Mouse (Mus musculus): Measurements from ENCODE around the gene Tnrc6b. TPM values are rescaled to one million over a fixed set of nuclear protein-coding genes. Genes with fewer than 3 reads are reported as not detected.

The Tnrc6b gene
- polyA plus RNA-seq, 1 experiment from 2014 or later: 13.9 TPM

DNA sequence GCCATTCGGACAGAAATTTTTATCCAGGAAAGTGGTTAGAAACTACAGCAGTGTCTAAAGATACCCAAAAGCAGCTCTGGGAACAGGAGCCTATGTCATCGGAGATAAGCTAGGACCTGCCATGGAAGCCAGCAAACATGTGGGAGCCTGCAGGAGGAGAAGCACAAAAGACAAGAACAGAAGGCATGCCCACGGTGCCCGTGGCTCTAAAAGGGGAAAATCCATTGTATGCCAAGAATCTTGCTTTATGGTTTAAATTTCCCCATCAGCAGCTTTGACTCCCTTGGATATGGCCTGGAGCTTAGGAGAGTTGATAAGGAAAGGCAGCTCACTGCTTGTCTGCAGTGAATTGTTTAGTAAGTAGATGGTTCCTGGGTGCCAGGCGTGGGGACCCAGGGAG, 8.2 kb upstream of the Tnrc6b start:
- H3K27me3 ChIP-seq: peaks cover 3% of the 10 kb centered on the region
- ChIA-PET CTCF (interaction anchor here (0.6 to 2.2 kb wide), 3 partner anchors 8 to 442 kb away, joined by 3 to 13 read pairs (median 3); no protein-coding TSS in a partner anchor), POLR2A (no interaction called here)
- no peak for ATAC-seq
- in situ Hi-C loops (cut with MboI; ENCODE audit: low pct_unique_long_range_greater_than_20kb): loop anchor here (25.0 kb wide), 1 partner anchor 184 kb away; no protein-coding TSS in a partner anchor
- no peak for DNase-seq (ENCODE audit: low read depth, low spot score)
- no peak for TF ChIP-seq CTCF (IDR thresholded peaks at IDR 0.05)

DNA sequence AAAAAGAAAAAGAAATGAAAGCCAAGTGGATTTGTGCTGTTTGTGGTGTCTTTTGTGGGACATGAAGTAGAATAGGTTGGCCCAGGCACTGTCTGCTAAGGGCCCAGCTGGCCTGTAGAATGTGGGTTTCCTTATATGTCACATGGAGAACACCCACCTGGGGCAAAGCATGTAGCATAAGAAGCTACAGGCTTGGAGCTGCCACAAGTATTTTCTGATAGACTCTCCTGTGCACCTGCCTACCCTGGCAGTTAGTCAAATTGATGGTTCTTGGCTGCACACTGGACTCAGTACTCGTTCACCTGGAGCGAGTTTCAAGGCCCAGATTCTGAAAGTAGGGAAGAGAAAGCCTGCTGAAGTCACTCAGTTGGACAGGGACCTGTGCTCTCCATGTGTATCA, 7.6 kb upstream of the Tnrc6b start:
- CTCF ChIA-PET: interaction anchor here (0.6 to 2.2 kb wide), 6 partner anchors 9 to 445 kb away, joined by 3 to 13 read pairs (median 3); no protein-coding TSS in a partner anchor
- ATAC-seq (no peak), DNase-seq (ENCODE audit: low read depth, low spot score) (no peak)
- POLR2A ChIA-PET: no interaction called here
- in situ Hi-C loops (cut with MboI; ENCODE audit: low pct_unique_long_range_greater_than_20kb): loop anchor here (25.0 kb wide), 1 partner anchor 184 kb away; no protein-coding TSS in a partner anchor
- H3K27me3 ChIP-seq: peaks cover 3% of the 10 kb centered on the region
- no peak for TF ChIP-seq CTCF (IDR thresholded peaks at IDR 0.05)

DNA sequence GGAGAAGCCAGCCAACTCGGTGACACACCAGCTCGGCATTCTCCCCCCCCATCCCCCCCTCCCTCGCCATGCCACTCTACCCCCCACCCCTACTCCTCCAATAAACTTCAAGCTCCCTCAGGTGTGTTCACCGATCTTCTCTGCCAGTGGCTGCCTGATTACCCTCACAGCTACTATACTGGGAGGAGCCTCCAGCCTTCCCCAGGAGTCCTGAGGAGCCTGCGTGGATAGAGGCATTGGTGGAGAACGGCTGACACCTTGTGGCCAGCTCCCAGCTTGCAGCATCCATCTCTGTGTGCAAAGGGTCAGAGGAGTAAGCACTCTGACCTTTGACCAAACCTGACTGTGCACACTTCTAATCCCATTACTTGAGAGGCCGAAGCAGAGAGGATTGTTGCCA, 6.8 kb upstream of the Tnrc6b start:
- TF ChIP-seq CTCF (IDR thresholded peaks at IDR 0.05): peak; percentile 89
- ChIA-PET CTCF (interaction anchor here (0.7 to 4.0 kb wide), 9 partner anchors 10 to 446 kb away, joined by 3 to 19 read pairs (median 3); partner anchors contain the start of gene Rps19bp1), POLR2A (no interaction called here)
- no peaks in the 10 kb centered on the region for H3K27me3 ChIP-seq
- in situ Hi-C loops (cut with MboI; ENCODE audit: low pct_unique_long_range_greater_than_20kb): loop anchor here (25.0 kb wide), 1 partner anchor 183 kb away; no protein-coding TSS in a partner anchor
- DNase-seq (ENCODE audit: low read depth, low spot score): no peak
- peak; percentile 28 for ATAC-seq

DNA sequence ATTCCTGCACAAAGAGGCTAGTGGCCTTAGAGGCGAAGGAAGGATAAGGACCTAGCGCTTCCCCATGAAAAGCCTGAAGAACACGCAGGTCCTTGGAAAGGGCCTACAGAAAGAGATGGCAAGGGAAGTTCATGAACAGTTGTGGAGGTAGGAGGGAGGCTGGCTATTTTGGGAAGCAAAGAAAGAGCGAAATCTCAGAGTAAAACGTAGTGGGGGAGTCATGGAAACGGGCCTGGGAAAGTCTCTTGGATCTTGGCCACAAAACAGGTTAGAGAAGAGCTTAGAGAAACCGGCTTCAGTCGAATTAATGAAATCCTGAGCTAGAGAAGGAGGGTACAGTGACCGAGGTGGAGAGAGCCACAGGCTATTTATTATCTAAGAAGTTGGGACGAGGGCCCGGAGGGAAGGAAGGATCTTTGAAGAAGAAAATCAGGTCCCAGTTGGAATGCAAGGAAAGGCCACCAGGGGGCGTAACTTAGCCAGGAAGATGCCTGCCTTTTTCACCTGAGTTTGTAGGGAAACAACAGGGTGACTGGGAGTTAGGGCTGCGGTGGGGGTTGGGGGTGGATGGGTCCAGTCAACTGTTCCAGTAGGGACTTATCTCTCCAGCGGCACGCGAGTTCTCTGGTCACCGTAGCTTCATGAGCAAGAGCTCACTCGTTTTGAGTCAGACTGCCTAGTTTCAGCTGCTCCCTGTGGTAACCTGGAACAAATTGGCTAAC, 5.1 kb upstream of the Tnrc6b start:
- H3K27me3 ChIP-seq: no peaks in the 10 kb centered on the region
- ChIA-PET POLR2A (interaction anchor here (0.6 to 1.4 kb wide), 3 partner anchors 33 to 110 kb away, joined by 3 to 6 read pairs (median 4); no protein-coding TSS in a partner anchor), CTCF (interaction anchor here (0.8 to 4.0 kb wide), 10 partner anchors 11 to 441 kb away, joined by 3 to 19 read pairs (median 4); partner anchors contain the start of gene Rps19bp1)
- in situ Hi-C loops (cut with MboI; ENCODE audit: low pct_unique_long_range_greater_than_20kb): loop anchor here (5.0 to 25.0 kb wide), 3 partner anchors 91 to 241 kb away; partner anchors contain the start of gene Adsl
- DNase-seq (ENCODE audit: low read depth, low spot score) (no peak), ATAC-seq (no peak)
- peak; percentile 93 for TF ChIP-seq CTCF (IDR thresholded peaks at IDR 0.05)

DNA sequence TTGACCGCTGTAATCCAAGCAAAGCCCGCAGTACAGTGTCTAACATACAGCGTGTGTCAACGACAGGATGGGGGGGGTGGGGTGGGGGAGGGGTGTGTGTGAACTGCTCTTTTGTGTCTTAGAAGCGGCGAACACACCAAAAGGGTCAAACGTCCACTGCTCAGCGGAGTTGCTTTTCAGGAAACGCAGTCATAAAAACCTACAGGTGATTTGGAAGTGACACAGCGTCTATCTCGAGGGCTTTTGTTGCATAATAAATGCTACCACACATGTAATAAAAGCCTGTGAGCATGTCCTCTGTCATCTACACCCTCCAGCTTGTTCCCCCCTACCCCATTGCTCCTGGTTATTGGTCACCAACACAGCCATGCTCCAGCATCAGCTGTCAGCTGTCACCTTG, 4.5 kb upstream of the Tnrc6b start:
- ATAC-seq: no peak
- no peak for TF ChIP-seq CTCF (IDR thresholded peaks at IDR 0.05)
- POLR2A ChIA-PET: interaction anchor here (1.4 kb wide), 1 partner anchor 110 kb away, joined by 4 read pairs; no protein-coding TSS in a partner anchor
- DNase-seq (ENCODE audit: low read depth, low spot score): no peak
- CTCF ChIA-PET: interaction anchor here (0.8 to 4.0 kb wide), 6 partner anchors 10 to 442 kb away, joined by 3 to 19 read pairs (median 8); partner anchors contain the start of gene Rps19bp1
- no peaks in the 10 kb centered on the region for H3K27me3 ChIP-seq
- in situ Hi-C loops (cut with MboI; ENCODE audit: low pct_unique_long_range_greater_than_20kb): loop anchor here (5.0 to 25.0 kb wide), 3 partner anchors 91 to 241 kb away; partner anchors contain the start of gene Adsl

DNA sequence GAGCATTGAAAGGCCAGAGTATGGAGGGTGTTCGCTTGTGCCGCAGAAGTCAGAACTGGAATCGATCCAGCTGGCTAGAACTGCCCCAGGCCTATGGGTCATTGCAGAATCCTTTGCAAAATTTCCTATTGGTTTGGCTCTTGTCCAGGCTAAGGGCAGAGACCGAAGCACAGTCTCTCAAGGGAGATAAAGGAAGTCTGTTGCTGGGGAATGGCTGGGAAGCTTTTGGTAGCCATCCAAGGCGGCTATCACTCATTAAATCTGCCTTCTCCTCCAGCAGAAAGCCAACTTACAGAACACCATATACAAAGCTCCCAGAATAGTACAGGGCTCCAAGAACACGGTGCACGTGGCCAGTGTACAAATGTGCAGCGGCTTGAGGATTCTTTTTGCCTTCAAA, 4.0 kb upstream of the Tnrc6b start:
- no peak for TF ChIP-seq CTCF (IDR thresholded peaks at IDR 0.05)
- ChIA-PET POLR2A (no interaction called here), CTCF (interaction anchor here (1.5 to 4.0 kb wide), 4 partner anchors 10 to 443 kb away, joined by 5 to 19 read pairs (median 12); partner anchors contain the start of gene Rps19bp1)
- no peak for DNase-seq (ENCODE audit: low read depth, low spot score)
- no peaks in the 10 kb centered on the region for H3K27me3 ChIP-seq
- in situ Hi-C loops (cut with MboI; ENCODE audit: low pct_unique_long_range_greater_than_20kb): loop anchor here (5.0 to 25.0 kb wide), 3 partner anchors 90 to 240 kb away; partner anchors contain the start of gene Adsl
- no peak for ATAC-seq

DNA sequence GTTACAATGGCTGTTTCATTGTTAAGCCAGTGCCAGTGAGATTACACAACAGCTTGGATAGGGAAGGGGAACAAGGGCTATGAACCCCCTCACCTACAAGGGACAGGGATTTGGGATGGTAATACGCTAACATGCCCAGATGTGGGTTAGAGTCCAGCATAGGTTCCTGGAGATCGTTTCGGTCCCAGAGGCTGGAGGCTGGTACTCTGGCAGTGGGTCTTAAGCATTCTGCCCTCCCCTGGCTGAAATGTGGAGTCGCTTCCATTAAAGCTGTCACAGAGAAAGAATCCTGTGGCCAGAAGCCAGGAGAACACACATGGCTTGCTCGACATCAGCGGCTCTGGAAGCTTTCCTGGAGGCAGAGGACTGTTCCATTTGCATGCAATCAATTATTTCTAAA, 1.5 kb upstream of the Tnrc6b start:
- DNase-seq (ENCODE audit: low read depth, low spot score) (no peak), ATAC-seq (no peak)
- in situ Hi-C loops (cut with MboI; ENCODE audit: low pct_unique_long_range_greater_than_20kb): loop anchor here (5.0 to 25.0 kb wide), 3 partner anchors 88 to 238 kb away; partner anchors contain the start of gene Adsl
- no peaks in the 10 kb centered on the region for H3K27me3 ChIP-seq
- CTCF ChIA-PET: no interaction called here
- POLR2A ChIA-PET: no interaction called here
- no peak for TF ChIP-seq CTCF (IDR thresholded peaks at IDR 0.05)

DNA sequence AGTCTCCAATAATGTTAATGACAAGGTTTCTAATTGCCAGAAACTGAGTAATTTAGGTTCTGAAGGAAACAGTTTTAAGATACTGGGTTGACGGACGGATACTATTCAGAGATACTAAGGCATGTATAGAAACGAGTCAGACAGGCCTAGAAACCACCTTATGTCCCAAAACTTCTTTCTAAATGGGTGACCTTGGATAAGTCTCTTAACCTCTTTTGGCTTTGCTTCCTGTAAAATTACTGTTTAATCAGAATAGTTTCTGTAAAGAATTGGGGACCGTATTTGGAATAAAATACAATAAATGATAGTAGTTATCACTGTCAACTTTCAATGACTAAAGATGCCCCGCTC, 881 bp upstream of the Tnrc6b start:
- in situ Hi-C loops (cut with MboI; ENCODE audit: low pct_unique_long_range_greater_than_20kb): loop anchor here (25.0 kb wide), 1 partner anchor 177 kb away; no protein-coding TSS in a partner anchor
- H3K27me3 ChIP-seq: no peaks in the 10 kb centered on the region
- no peak for DNase-seq (ENCODE audit: low read depth, low spot score)
- no peak for TF ChIP-seq CTCF (IDR thresholded peaks at IDR 0.05)
- CTCF ChIA-PET: interaction anchor here (1.3 kb wide), 1 partner anchor 134 kb away, joined by 3 read pairs; no protein-coding TSS in a partner anchor
- POLR2A ChIA-PET: no interaction called here
- no peak for ATAC-seq

DNA sequence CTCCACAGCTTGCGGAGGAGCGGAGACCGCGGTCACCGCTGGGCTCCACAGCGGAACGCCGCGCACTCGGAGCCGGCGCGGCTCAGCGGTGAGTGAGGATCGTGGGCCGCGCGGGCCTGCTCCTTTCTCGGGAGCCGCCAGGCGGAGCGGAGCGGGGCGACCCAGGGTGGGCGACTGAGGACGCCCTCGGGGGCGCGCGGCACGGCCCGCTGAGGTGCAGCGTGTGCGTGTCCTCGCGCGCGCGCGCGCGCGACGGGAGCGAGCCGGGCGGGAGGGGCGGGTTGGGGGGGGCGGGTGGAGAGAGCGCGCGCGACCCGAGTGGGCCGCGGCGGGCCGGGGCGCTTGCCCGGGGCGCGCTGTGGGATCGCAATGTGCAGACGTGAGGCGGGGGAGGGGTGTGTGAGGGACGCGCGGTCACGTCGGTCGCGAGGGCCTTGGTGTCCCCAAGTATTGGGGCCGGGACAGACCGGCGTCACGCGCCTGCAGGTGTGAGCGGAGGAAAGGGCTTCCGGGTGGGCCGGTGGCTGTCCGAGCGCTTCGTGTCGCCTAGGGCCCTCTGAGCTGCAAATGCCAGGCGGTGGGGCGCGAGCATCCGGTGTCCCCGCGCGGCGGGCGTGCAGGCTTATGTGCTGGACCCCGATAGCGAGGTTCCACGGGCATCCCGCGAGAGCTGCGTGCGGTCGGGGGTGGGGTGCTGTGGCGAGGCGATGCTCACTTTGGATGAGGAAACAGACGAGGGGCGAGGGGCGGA, 463 bp downstream of the Tnrc6b start:
- in situ Hi-C loops (cut with MboI; ENCODE audit: low pct_unique_long_range_greater_than_20kb): loop anchor here (25.0 kb wide), 1 partner anchor 176 kb away; no protein-coding TSS in a partner anchor
- H3K27me3 ChIP-seq: no peaks in the 10 kb centered on the region
- TF ChIP-seq CTCF (IDR thresholded peaks at IDR 0.05): no peak
- ATAC-seq (peak; percentile 12), DNase-seq (ENCODE audit: low read depth, low spot score) (no peak)
- ChIA-PET POLR2A (interaction anchor here (1.9 kb wide), 1 partner anchor 87 kb away, joined by 7 read pairs; no protein-coding TSS in a partner anchor), CTCF (interaction anchor here (1.2 to 1.3 kb wide), 2 partner anchors 133 to 487 kb away, joined by 3 read pairs; no protein-coding TSS in a partner anchor)

DNA sequence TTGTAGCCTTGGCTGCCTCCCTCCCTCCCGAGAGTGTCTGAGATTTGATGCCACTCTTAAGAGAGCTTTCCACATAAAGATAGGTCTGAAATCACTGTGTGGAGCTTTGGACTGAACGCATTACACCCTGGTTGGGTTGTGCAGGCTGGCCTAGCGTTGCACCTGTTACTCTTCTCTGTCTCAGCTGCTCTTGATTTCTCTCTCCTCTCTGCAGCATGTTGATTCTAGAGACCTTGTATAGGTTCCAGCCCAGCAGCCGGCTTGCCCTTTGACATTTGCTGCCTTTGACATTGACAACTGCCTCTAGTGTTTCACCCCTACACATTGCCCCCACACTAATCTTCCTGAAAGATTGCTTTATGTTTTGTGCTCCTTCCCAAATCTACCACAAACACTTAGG, 3.2 kb downstream of the Tnrc6b start:
- in situ Hi-C loops (cut with MboI; ENCODE audit: low pct_unique_long_range_greater_than_20kb): loop anchor here (25.0 kb wide), 1 partner anchor 173 kb away; no protein-coding TSS in a partner anchor

More for the DNA sequence above, 3.2 kb downstream of the Tnrc6b start:
- TF ChIP-seq CTCF (IDR thresholded peaks at IDR 0.05): no peak
- CTCF ChIA-PET: no interaction called here
- DNase-seq (ENCODE audit: low read depth, low spot score) (no peak), ATAC-seq (no peak)
- H3K27me3 ChIP-seq: no peaks in the 10 kb centered on the region
- POLR2A ChIA-PET: no interaction called here
